Mouse (Mus musculus): ENCODE measurements around the gene Atp2b1. TPM values are rescaled to one million over a fixed set of nuclear protein-coding genes. Genes with fewer than 3 reads are reported as not detected.

The Atp2b1 gene
- polyA plus RNA-seq, 1 experiment, result 9.3 TPM

DNA sequence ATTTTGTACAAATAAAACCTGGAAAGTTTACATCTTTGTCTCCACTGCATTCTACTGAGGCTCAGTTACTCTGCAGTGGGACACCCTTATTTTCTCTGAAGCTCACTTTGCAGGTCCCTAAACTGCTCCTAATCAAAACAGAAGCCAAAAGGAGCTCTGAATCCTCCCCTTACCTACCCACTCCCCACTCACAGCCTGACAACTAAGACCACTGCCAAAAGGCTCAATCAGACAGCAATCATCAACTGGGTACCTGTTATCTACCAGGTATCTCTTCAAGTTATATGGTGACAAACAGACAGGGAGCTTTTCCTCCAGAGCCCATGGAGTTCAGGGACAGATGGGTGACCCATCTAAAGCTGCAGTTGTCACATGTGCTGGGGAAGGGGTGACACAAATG is 138.9 kb downstream of the Atp2b1 start:
- no peaks in the 10 kb centered on the region for H3K4me1 ChIP-seq (ENCODE audit: control insufficient read depth, insufficient read depth, insufficient read length)
- TF ChIP-seq POLR2A (IDR thresholded peaks at IDR 0.05; ENCODE audit: low read depth, low read length) (no peak), CTCF (IDR thresholded peaks at IDR 0.05; ENCODE audit: extremely low read depth, insufficient read depth, insufficient read length, insufficient replicate concordance) (no peak)
- H3K36me3 ChIP-seq (ENCODE audit: control insufficient read depth, insufficient read depth, low read length), result no peaks in the 10 kb centered on the region
- no peak overlapping the region for H3K4me3 ChIP-seq (ENCODE audit: extremely low read depth, insufficient read depth, insufficient read length)
- no peak overlapping the region for H3K27ac ChIP-seq (ENCODE audit: insufficient read depth, low read length)
- no peaks in the 10 kb centered on the region for H3K27me3 ChIP-seq (ENCODE audit: control insufficient read depth, insufficient read depth, low read length)
- DNase-seq (ENCODE audit: low read depth in 1 of 2, low spot score in 2 of 2), result no peak

DNA sequence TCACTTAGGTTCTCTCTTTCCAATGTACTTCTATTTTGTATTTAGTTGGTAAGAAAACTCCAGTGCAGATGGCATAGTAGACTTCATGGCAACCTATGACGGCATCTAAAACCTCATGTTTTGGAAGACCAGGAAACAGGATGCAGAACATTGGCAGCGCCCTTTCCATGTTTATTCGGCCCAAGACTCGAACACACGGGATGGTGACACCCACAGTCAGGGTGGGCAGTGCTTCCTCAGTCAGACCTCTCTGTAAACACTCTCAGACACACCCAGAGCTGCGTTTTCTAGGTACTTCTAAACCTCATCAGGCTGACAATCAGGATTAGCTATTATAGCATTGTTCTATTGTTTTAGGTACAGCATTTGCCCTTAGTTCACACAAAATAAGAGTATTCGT is 146.4 kb downstream of the Atp2b1 start:
- 88% methylated on average over 7 of the region's 7 CpGs for WGBS
- TF ChIP-seq CTCF (IDR thresholded peaks at IDR 0.05; ENCODE audit: extremely low read depth, insufficient read depth, insufficient read length, insufficient replicate concordance), result no peak
- TF ChIP-seq POLR2A (IDR thresholded peaks at IDR 0.05; ENCODE audit: low read depth, low read length), result no peak
- no peaks in the 10 kb centered on the region for H3K36me3 ChIP-seq (ENCODE audit: control insufficient read depth, insufficient read depth, low read length)
- H3K27me3 ChIP-seq (ENCODE audit: control insufficient read depth, insufficient read depth, low read length), result no peaks in the 10 kb centered on the region
- H3K27ac ChIP-seq (ENCODE audit: insufficient read depth, low read length), result no peak overlapping the region
- no peak overlapping the region for H3K4me3 ChIP-seq (ENCODE audit: extremely low read depth, insufficient read depth, insufficient read length)
- H3K4me1 ChIP-seq (ENCODE audit: control insufficient read depth, insufficient read depth, insufficient read length), result no peaks in the 10 kb centered on the region
- DNase-seq (ENCODE audit: low read depth in 1 of 2, low spot score in 2 of 2), result no peak

- WGBS, result 91% methylated on average over 10 of the region's 10 CpGs
- no peak overlapping the region for H3K27ac ChIP-seq (ENCODE audit: insufficient read depth, low read length)
- TF ChIP-seq CTCF (IDR thresholded peaks at IDR 0.05; ENCODE audit: extremely low read depth, insufficient read depth, insufficient read length, insufficient replicate concordance), result no peak
- TF ChIP-seq POLR2A (IDR thresholded peaks at IDR 0.05; ENCODE audit: low read depth, low read length), result no peak
Observed at GRCm38 (mm10) chr10:99061418-99061817, 147.2 kb downstream of the Atp2b1 start.

GRCm38 (mm10) chr10:99062546-99062945 is 148.3 kb downstream of the Atp2b1 start:
- no peak for TF ChIP-seq CTCF (IDR thresholded peaks at IDR 0.05; ENCODE audit: extremely low read depth, insufficient read depth, insufficient read length, insufficient replicate concordance)
- no peak for TF ChIP-seq POLR2A (IDR thresholded peaks at IDR 0.05; ENCODE audit: low read depth, low read length)
- Histone ChIP-seq H3K27me3 (ENCODE audit: control insufficient read depth, insufficient read depth, low read length) (no peaks in the 10 kb centered on the region), H3K36me3 (ENCODE audit: control insufficient read depth, insufficient read depth, low read length) (no peaks in the 10 kb centered on the region), H3K4me1 (ENCODE audit: control insufficient read depth, insufficient read depth, insufficient read length) (no peaks in the 10 kb centered on the region), H3K27ac (ENCODE audit: insufficient read depth, low read length) (no peak overlapping the region), H3K4me3 (ENCODE audit: extremely low read depth, insufficient read depth, insufficient read length) (no peak overlapping the region)
- no peak for DNase-seq (ENCODE audit: low read depth in 1 of 2, low spot score in 2 of 2)
- WGBS, result 84% methylated on average over 5 of the region's 5 CpGs

More at GRCm38 (mm10) chr10:99061418-99061817, 147.2 kb downstream of the Atp2b1 start:
- Histone ChIP-seq H3K4me1 (ENCODE audit: control insufficient read depth, insufficient read depth, insufficient read length) (no peaks in the 10 kb centered on the region), H3K4me3 (ENCODE audit: extremely low read depth, insufficient read depth, insufficient read length) (no peak overlapping the region), H3K27me3 (ENCODE audit: control insufficient read depth, insufficient read depth, low read length) (no peaks in the 10 kb centered on the region), H3K36me3 (ENCODE audit: control insufficient read depth, insufficient read depth, low read length) (no peaks in the 10 kb centered on the region)
- no peak for DNase-seq (ENCODE audit: low read depth in 1 of 2, low spot score in 2 of 2)

Other genes with a start within 250 kb of the Atp2b1 start
- 4.4 and 5.1 TPM in 2 replicates for gene Poc1b, start 192.6 kb downstream of the Atp2b1 start, polyA plus RNA-seq (2012; rRNA removed)
- gene Galnt4, start 193.8 kb downstream of the Atp2b1 start, polyA plus RNA-seq (2012; rRNA removed), result 1.5 TPM in 2 replicates
- gene Phxr2, start 211.9 kb downstream of the Atp2b1 start, polyA plus RNA-seq (2012; rRNA removed), result not detected in 2 replicates

All from spleen, adult 2 months (tissue).